Mouse (Mus musculus) G1E (cell line): ENCODE measurements around the gene Ppp1r13l.

Source experiments
- CTCF ChIP-seq: IDR thresholded peaks from 2 replicates; pipeline ENCODE4 v1.5.1; 2012; ENCODE audit warnings: low read depth, low read length, inconsistent platforms, mixed read lengths
- GATA1 ChIP-seq: IDR thresholded peaks from 2 replicates; pipeline ENCODE4 v1.6.1; 2012; ENCODE audit warnings: borderline replicate concordance, low read length, inconsistent platforms, mixed read lengths
- GATA2 ChIP-seq: IDR thresholded peaks from 2 replicates; pipeline ENCODE4 v1.6.1; 2012; ENCODE audit warnings: low read depth, low read length, inconsistent platforms, borderline replicate concordance
- TAL1 ChIP-seq: conservative IDR thresholded peaks from 2 replicates; pipeline ENCODE4 v1.6.1; 2012; ENCODE audit warnings: low read depth, low read length, inconsistent platforms, mixed read lengths

GRCm38 (mm10) chr7:19327128-19327527 is 32.4 kb upstream of the Ppp1r13l start:
- no peak for TF ChIP-seq CTCF
- no peak for TF ChIP-seq GATA1
- no peak for TF ChIP-seq TAL1
- TF ChIP-seq GATA2, result no peak
